Mouse (Mus musculus) frontal cortex, postnatal 14 days (tissue): ENCODE results near the gene Sipa1l3.

ENCODE experiments used
- DNase-seq, 2 experiments: peaks; one replicate each; pipeline ENCODE4 v3.0.0; 2022; ENCODE audit warnings: low spot score in 2 of 2

Sipa1l3 gene

DNA sequence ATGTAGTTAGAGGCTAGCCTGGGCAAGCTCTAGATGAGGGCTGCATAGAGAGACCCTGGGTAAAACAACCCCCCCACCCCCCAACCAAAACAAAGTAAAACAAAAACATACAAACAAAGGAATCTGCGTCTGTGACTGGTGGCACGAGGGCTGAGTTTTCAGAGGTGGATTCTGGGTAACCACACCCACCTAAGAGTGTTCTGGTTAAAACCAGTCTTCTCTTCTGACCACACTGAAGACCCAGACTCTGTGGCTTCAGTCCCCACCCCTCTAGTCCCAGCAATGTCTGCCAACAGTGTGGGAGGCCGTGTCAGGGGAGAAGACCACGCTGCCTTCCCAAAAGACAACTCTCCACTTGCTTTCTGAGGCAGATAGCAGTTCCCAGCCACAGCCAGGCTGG lies 72.3 kb downstream of the Sipa1l3 start:
- no peak for DNase-seq

DNA sequence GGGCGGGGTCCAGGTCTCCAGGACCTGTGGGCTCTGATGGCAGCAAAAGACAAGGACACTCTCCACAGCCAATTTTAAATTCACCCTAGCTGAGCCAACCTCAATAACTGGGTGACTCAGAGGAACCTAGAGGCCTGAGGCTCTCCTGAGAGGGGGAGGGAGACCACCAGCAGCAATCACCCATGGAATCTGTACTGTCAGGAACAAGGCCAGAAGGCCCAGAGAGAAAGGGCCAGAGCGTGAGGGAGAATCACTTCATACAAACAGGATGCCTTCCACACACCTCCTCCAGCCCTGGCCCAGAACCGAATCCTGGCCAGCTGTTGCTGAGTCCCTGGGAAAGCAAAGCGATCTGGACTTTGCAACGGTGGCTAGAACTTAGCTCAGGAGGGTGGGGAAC lies 73.9 kb downstream of the Sipa1l3 start:
- no peak for DNase-seq

DNA sequence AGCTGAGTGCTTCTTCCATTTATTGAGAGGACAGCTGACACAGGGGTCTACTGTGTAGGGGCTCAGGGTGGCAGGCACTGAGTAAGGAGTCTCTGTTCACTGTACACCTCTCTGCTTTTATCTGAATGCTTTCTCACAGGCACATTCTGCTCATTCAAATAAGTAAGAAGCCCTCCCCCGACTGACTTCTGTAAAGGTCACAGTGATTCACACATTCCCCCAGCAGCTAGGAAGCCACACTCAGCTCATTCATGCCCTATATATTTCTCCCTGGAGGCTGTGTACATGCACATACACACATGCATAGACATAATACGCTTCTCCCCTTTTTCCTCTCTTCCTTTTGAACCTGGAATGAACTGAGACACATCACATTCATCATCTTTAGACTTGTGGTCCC lies 74.4 kb downstream of the Sipa1l3 start:
- DNase-seq: no peak

DNA sequence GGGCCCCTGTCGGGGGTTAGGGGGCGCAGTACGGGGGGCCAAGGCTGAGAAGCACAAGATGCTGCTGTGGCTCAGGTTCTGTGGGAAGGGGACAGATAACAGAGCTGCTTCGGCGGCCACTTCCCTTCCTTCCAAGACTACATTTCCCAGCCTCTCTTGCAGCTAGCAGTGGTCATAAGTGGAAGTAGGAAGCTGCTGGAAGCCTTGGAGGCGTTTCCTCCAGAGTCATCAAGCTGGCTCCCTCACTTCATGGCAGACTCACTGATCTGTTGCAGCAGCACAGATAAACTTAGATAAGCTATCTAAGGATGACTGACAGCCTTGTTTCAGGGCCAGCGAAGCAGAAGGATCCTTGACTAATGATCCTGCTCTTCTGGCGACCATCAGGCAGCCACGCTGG lies 76.6 kb downstream of the Sipa1l3 start:
- no peak for DNase-seq

DNA sequence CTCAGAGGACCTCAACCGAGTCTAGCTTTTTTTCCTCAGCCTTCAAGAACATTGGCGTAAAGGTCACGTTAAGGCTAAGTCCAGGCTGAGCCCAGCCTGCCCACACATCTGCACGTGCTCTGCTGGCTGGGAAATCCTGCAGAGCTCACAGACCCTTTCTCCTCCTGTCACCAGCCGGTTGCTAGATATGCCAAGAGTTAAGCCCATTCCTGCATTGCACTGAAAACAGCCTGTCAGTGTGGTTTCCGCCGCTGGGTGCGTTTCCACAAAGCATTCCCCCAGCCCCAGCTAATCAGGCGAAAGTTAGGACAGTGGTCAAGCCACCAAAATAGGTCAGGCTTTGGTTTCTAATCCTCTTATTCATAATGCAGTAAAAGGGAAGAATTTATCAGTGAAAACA lies 77.3 kb downstream of the Sipa1l3 start:
- no peak for DNase-seq

DNA sequence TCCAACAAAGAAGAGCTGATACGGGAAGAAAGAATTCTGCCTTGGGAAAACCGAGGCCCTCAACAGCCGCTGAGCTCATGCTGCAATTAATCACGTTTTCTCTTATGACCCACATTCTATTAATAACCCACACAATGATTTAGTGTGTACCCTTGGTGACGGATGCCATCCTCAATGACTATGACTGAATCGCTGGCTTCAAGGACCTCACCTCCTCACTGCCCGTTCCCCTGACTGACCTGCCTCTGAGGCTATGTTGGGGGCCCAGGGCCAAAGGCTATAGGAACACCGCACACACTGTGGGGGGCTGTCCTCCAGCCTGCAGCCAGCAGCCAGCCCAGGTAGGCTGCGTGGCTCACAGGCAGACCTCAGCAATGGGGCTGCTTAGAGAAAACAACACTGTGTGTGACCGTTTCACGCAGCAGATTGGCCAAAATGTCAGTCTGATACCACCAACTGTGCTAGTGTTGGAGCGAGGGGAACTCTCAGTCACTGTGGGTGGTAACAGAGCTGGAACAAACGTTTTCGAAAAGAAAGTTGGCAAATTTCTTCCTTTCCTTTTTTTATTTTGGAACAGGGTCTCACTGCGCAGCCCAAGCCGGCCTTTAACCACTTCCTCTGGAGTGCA lies 79.7 kb downstream of the Sipa1l3 start:
- no peak for DNase-seq

DNA sequence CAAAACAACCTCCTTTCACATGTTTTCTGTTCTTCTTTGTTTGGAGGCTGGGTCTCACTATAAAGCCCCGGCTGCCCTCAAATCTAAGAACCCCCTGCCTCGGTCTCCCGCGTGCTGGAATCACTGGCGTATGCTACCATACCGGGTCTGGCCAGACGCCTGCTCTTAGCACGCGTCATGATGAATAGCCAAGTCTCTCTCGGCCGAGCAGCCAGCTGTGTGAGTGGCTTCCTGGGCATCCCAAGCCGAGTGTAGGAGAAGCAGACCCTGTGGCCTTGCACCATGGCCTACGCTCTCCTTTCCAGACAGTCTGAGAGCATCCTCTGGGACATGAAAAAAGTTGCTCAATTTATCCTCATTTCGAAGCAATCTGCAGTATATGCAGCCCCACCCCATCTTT lies 80.2 kb downstream of the Sipa1l3 start:
- DNase-seq: no peak

DNA sequence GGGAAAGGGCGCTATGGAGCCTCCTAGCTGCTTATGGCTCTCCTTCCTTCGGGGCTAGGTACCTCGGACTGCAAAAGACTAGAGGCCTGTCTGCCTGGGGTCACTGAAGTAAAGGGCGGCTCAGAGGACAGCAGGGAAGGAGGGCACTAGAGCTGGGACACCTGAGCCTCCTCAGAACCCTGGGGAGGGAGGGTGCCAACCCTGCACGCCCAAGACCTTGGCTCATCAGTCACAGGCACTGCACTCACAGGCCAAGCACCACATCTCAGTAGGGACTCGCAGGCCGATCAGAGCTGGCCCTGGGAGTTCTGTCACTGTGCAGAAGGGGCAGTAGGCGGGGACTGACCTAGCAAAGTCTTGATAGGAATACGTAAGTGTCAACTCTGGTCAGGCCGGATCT lies 81.4 kb downstream of the Sipa1l3 start:
- DNase-seq: no peak

DNA sequence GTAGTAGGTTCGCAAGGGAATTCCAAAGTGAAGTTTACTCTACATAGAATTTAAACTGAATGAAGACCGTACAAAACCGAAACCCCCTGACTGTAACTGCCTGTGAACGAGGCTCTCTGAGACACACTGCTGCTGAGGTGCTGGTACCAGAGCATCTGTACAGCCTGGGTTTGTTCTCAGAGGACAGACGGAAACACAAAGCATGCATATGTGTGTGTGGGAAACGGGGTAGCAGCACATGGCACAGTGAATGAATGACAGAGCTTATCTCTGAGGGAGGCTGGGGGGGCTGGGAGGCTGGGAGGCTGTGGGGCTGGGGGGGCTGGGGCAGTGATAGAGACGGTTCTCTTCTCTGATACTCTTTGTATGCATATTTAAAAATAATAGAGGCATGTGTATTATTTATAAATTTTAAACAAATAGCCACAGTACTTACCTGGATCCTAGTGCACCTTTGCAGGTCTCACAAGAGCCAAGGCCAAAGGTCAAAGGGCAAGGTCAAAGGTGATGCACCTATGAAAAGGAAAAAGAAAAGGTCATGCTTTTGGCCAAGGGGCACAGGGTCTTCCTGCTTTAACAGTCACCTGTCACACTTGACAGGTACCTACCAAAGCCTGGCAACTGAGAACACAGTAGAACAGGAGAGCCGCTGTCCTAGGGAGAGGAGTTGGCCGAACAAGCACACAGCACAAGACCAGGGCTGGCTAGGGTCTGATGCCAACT lies 84.0 kb downstream of the Sipa1l3 start:
- DNase-seq: no peak

DNA sequence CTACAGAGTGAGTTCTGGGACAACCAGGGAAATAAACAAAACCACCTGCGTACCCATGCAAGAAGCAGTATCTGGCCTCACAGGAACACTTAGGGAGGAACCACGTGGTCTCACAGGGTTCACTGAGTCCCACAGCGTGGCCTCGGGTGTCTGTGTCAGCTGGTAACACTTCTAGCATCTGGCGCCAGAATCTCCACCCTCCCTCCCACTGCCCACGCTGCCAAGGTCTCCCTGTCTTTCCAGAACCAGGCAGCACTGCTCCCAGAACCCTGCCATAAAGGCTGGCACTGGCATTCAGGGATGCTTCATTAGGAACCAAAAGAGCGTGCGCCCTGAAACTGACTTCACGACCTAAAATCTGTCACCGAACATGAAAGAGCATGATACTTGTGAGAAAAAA lies 84.7 kb downstream of the Sipa1l3 start:
- no peak for DNase-seq

DNA sequence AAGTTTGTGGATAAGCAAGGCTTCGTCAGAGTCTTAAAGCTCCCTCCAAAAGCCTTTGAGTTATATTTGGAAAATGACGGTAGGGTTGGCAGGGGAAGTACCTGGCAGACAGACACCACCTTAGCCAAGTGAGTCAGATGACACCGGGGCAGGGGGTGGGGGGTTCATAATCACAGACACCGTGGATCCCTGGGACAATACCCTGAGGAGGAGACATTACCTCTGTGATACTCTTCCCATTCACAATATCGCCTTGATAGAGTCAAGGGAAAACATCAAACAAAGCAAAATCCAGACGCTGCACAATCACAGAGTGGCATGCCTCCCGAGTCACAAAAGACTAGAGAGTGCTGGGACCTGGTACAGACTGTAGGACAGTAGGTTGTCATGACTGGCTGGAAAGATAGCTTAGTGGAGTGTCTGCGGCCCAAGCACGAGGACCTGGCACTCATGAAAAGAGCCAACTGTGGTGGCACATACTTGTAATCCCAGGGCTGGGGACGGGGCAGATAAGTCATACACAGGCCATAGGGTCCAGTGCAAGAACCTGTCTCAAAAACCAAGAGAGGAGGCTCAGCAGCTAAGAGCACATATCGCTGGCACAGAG lies 85.4 kb downstream of the Sipa1l3 start:
- no peak for DNase-seq

DNA sequence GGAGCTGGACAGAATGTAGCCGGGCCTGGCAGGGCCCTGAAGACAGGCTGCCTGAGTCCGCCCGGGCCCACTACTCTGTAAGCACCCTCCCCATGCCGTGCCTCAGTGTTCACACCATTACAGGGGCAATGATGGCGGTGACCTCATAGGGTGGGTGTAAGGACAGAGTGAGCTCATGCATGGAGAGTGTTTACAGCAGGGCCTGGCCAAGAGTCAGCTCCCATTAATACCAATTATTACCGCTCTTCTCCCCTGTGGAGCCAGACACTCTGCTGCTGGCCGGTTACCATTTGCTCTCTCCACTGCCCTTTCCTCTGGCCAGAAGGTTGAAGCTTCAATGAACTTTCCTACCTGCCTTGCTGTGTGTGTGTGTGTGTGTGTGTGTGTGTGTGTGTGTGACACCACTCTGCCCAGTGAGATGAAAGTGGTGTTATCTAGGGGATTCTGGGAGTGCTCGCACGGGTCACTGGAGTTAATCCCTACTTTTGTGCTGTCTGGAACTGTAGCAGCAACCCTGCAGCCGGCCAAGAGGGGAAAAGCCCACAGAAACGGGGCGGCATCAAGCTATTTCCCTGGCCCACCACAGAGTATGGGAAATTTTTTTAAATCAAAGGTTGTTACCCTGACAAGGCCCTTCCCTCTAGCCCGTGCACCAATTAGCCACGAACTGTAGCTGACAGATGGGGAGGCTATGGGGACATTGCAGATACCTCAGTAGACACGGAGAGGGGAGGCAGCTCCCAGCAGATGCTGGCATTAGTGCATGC lies 86.1 kb downstream of the Sipa1l3 start:
- DNase-seq: no peak

DNA sequence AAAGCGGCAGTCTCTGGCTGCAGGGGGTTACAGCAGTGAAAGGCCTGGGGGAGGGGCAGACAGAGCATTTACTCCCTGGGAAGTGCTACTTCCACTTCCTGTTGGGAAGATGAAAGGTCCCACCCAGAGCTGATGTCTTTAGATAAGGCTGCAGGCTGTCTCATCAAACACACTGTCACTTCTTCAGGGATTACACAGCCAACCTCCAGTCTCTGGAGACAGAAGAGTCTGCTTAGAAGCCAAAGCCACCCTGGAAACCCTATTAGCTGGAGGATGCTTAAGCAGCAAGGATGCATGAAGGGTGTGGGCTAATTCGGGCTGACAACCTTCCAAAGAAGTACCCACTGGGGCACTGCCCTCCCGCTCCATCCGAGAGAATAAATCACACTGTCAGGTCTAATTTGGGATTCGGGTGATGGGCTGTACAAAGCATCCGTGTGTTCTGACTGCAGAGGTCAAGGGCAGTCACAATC lies 87.7 kb downstream of the Sipa1l3 start:
- DNase-seq: no peak

DNA sequence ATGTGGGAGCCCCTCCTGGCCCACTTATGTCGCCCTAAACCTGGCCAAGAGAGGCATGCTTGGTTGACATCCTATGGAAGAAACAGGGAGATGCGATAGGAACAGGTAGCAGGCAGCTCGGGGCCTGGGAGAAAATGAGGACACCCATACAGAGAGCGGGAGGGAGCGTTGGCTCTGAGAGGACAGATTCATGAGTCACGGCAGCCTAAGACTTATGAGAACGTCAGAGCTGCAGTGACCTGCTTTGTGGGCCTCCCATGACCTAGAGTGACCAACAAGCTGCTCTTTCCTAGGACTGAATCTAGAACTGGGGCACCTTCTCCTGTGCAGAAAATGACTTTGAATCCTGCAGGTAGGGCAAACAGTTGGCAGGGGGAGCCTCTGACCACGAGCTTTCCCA lies 92.4 kb downstream of the Sipa1l3 start:
- DNase-seq: no peak

DNA sequence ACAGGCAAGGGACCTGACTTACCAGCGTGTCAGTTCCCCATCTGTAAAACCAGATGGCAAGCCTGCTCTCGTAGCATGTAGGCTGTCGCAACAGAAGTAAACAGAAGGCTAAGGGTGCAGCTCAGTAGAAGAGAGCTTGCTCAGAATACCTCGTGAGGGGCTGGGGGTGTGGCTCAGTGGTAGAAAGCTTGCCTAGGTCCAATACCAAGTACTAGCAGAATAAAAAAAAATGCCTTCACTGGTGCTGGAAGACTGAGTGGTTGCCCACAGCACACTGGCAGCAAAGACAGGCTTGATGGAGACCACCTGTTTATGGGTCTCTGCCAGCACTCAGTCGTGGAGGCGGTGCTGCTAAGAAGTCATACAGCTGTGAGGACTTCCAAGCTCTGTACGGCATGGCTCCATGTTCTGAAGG lies 93.0 kb downstream of the Sipa1l3 start:
- DNase-seq: no peak

DNA sequence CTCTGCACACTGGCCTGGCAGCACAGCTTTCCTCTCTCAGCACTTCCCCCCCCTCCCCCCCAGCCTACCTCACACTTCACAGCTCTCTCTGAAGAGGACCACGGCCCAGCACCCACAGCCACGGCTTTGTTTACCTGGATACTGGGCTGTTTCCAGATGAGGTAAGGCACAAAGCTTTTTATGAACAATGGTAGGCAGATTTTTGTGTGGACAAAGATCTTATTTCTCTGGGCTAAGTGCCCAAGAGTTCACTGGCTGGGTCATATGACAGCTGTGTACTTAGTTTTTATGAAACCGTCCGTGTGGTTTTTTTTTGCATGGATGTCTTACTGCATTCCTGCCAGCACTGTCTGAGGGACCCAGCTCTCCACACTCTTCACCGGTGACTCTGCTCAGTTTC lies 93.8 kb downstream of the Sipa1l3 start:
- DNase-seq: no peak

DNA sequence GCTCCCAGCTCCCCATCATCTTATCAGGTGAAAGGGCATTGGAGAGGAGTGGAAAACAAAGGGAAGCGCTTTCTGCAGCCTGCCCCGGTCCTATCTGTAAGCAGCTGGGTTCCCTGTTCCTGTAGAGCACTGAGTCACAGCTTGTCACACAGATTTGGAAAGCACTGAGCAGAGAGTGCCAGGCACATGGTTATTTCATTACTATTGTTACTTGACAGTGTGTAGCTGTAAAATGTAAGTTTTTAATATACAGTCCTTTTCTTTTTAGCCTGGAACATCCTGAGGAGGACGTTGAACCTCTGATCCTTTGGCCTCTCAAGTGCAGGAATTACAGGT lies 96.6 kb downstream of the Sipa1l3 start:
- no peak for DNase-seq

DNA sequence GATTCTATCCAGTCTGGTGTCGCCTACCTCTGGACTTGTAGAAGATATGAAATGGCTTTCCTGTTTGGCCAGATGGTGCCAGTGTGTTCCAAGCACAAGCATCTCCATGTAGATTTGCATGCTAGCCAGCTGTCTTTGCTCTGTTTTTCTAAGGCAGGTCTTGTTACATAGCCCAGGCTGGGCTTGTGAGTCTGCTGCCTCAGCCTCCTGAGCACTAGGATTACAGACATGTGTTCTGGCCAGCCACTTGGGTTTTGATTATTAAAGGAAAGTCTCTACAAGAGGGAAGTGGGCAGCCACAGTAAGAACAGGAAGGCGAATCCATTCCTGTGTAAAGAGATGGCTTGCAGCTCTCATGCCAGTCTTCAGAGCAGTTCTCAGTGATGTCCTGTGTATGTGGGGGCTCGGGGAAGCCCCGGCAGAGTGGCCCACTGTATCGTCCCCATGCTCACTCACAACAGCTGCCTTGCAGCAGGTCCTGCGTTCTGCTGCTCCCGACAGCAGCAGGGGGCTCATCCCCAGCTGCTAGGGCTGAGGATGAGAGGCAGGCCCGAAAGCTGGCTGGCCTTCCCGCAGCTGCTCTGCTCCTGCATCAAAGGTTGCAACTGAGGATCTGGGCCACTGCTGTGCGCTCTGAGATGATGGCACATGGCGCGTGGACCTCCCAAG lies 97.1 kb downstream of the Sipa1l3 start:
- no peak for DNase-seq

DNA sequence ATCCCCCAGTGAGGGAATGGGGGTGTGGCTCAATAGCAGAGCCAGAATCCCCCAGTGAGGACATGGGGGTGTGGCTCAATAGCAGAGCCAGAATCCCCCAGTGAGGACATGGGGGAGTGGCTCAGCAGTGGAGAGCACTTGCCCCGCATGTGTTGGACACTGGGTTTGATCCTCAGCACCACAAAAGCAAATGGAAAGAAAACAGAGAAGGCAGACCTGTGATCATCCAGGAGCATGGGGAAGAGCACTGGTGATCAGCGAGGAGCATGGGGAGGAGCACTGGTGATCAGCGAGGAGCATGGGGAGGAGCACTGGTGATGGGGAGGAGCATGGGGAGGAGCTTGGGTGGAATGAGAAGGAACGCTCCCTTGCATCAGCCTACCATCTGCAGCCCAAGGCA lies 98.6 kb downstream of the Sipa1l3 start:
- no peak for DNase-seq

DNA sequence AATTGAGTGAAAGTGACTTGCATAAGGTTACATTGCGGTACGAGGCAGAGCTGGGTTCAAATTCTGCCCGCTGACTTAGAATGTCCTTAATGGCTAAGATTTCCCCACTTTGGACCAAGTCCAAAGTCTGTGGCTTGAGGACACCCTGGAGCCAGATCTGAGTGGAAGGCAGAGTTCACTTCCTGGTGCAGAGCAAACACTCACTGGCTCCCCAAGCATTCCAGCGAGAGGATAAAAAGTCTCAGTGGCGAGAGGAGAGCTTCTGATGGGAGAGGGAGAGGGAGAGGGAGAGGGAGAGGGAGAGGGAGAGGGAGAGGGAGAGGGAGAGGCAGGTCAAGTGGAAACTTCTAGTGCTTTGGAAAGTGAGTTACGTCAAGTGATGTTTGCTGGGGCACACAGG lies 100.2 kb downstream of the Sipa1l3 start:
- no peak for DNase-seq

DNA sequence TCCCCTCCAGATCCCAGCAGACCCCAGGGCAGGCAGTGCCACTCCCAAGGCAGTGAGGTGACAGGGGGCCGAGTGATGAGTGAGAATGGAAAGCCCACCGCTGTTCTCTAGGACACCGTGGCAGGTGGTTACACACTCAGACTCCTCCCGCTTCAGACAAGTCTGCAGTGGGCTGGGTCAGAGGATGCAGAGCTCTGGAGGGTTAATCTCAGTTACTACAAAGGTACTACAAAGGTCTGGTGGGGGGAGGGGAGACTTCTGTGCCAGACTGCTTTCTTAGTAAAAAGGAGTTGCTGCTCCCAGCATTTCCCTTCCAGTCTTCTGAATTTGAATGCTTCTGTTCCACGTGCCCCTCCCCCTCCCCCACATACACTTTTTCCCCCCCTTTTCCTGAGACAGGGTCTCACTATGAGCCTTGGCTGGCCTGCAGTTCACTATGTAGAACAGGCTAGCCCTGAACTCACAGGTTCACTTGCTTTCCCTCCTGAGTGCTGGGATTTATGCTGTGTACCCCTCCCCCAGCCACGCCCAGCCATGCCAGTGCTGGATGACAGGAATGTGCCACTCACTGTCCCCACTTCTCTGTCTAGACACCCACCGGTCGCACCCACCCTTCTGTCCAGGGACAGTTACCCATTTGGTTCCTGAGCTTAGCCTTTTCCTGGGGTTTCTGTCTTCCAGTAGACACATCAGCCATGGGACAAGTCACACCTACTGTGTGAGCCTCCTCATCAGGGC lies 100.9 kb downstream of the Sipa1l3 start:
- DNase-seq: no peak
